Comparison of ENCODE assay signal across 9 mouse cellular contexts in the genomic region with DNA sequence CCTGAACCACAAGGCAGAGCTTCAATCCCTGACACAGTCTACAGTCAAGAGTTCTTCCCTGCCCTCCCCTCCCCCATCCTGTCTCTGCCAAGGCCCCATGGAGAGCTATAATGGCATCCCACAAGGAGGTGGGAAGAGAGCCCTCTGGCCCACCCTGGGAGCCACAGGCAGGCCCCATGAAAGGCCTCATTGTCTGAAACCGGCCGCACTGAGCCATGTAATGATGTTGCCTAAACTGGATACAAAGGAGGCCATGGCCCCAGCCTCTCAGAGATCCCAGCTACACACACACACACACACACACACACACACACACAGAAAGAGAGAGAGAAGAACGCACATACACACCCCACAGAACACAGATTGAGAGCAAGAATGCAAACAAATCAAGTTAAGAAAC. TPM values are rescaled to one million over a fixed set of nuclear protein-coding genes. Genes with fewer than 3 reads are reported as not detected.
A peak's percentile ranks its signal among the peaks of the same experiment; 100 is the strongest.
DNase-seq lines count a peak whose midpoint lies in the region; ATAC-seq lines count a peak whose summit lies in the region.
"Had no signal": no experiment of that assay in that cellular context is flagged by ENCODE, and none has a peak within 500 bp of the region (broad histone marks: within the 10 kb centered on the region; RNA-seq: fewer than 3 reads in every experiment).

No protein-coding gene starts in this region.

- peaks cover 53% of the 10 kb centered on the region for H3K4me1 ChIP-seq in heart, embryonic 12.5 days (replicated peaks)

- no peak for ATAC-seq in heart, embryonic 12.5 days (ENCODE audit: insufficient number of reproducible peaks, low FRiP score)

- peak; percentile 35 for DNase-seq in cerebellum, adult 9-11 months
- no peak for DNase-seq in cerebellum, adult 9-10 months
- peak; percentile 67 for DNase-seq in right cerebral cortex, postnatal 10 days (ENCODE audit: low spot score in 2 of 2)
- DNase-seq in right cerebral cortex, adult 2 months (ENCODE audit: low spot score in 2 of 2) = no peak
- peak; percentile 72 for DNase-seq in layer of hippocampus, adult 9-11 months
- peak; percentile 85 for DNase-seq in retina, embryonic 14.5 days (ENCODE audit: low spot score)
- DNase-seq in c-Kit-positive CD71-positive TER-119-positive erythroid progenitor cells, embryonic 14.5 days (ENCODE audit: low spot score) = no peak

- H3K4me3 ChIP-seq in heart, embryonic 12.5 days = no peak overlapping the region

- H3K27ac ChIP-seq in heart, embryonic 12.5 days (ENCODE audit: poor library complexity, severe bottlenecking) = no peak overlapping the region

- no peaks in the 10 kb centered on the region for H3K9me3 ChIP-seq in heart, embryonic 12.5 days (replicated peaks)

- H3K27me3 ChIP-seq in heart, embryonic 12.5 days (replicated peaks) = no peaks in the 10 kb centered on the region

- no peak overlapping the region for H3K9ac ChIP-seq in heart, embryonic 12.5 days

- H3K4me2 ChIP-seq in heart, embryonic 12.5 days = no peak overlapping the region

- WGBS in heart, embryonic 12.5 days = 44% methylated on average over 3 of the region's 3 CpGs

- H3K36me3 ChIP-seq in heart, embryonic 12.5 days = no peaks in the 10 kb centered on the region

RNA-seq across cellular contexts. Expression of a gene that starts 24.8 kb away (rescaled TPM):
- polyA plus RNA-seq in heart, embryonic 12.5 days (2016; fragmentation: Nextera tagmentation; extraction: Ambion mirVana) = 4.1 and 5.6 TPM in 2 replicates

RNA-seq across cellular contexts. Expression of a gene that starts 46.4 kb away (rescaled TPM):
- polyA plus RNA-seq in heart, embryonic 12.5 days (2016; fragmentation: Nextera tagmentation; extraction: Ambion mirVana) = 0.13 TPM in 1 of 2 replicates, not detected in the other
- polyA plus RNA-seq: liver, adult 2 months had no signal

RNA-seq across cellular contexts. Expression of a gene that starts 49.3 kb away (rescaled TPM):
- 0.35 and 0.80 TPM in 2 replicates for polyA plus RNA-seq in heart, embryonic 12.5 days (2016; fragmentation: Nextera tagmentation; extraction: Ambion mirVana)

Comparison
In these comparisons a context has a peak if more than half of its experiments do, and no peak if none do; other contexts are left out.
1. DNase-seq: peak in cerebellum, adult 9-11 months (single experiment), right cerebral cortex, postnatal 10 days (2 of 2), layer of hippocampus, adult 9-11 months (single experiment) and retina, embryonic 14.5 days (single experiment); none in cerebellum, adult 9-10 months (single experiment), right cerebral cortex, adult 2 months (0 of 2) and c-Kit-positive CD71-positive TER-119-positive erythroid progenitor cells, embryonic 14.5 days (single experiment).